Mouse (Mus musculus) kidney, adult 2 months (tissue): ENCODE measurements around the gene Capn5.
A peak's percentile ranks its signal among the peaks of the same experiment; 100 is the strongest.

Source experiments
- CTCF ChIP-seq: fragments of 200-500 bp; conservative IDR thresholded peaks from 2 replicates; pipeline ENCODE4 v1.5.1; 2011; ENCODE audit warnings: low read depth, mild to moderate bottlenecking, control low read depth, low read length, moderate library complexity, mixed read lengths; ENCODE audit not compliant: insufficient read depth, insufficient read length
- POLR2A ChIP-seq: fragments of 200-500 bp; IDR thresholded peaks from one replicate; pipeline ENCODE4 v1.6.1; 2011; ENCODE audit warnings: low read depth, low read length, control low read depth

DNA sequence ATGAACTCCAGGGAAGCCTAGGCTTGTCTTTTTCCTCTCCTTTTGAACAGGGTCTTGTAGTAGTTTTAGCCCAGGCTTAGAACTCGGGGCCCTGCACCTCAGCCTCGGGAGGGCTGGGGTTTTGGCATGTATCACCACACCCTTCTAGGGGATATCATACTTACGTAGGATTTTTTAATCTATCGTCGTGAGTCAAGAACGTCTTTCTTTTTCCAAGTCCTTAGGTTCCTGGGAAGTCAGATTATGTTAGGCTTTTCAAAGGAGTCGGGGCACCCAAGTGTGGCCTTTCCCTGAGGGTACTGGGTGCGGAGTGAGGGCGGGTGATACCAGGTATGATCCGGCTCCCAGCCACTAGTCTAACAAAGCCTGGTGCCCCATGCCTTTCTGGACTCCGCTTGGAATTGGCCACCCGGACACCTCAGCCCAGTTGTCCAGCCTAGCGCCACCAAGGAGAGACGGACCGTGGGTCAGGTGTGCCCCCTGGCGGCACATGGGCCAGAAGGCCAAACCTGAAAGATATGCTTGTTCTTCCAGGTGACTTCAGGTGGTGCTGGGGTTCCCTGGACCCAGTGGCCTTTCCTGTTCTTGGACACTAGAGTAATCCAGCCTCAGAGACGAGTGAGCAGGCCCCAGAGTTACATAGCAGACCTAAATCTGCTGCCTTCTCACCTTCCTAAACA is 13.6 kb upstream of the Capn5 start:
- peak; percentile 87 for TF ChIP-seq CTCF
- TF ChIP-seq POLR2A: no peak
